Mouse (Mus musculus) limb, embryonic 11.5 days (tissue): ENCODE data around the gene Prep. TPM values are rescaled to one million over a fixed set of nuclear protein-coding genes. Genes with fewer than 3 reads are reported as not detected.

ENCODE experiments used
- ATAC-seq: fragments of 200-750 bp; cut with Nextera tagmentation; 2 replicates; pipeline ENCODE4 v1.8.0; 2017; ENCODE audit warnings: low read depth; ENCODE audit not compliant: insufficient number of reproducible peaks, low FRiP score, low TSS enrichment
- DNase-seq: peaks from one replicate; pipeline ENCODE4 v3.0.0-alpha.2; 2015; ENCODE audit warnings: low spot score
- H3K27ac ChIP-seq: fragments of 300-500 bp; sonication (generic); replicated peaks from 2 replicates; pipeline ENCODE4 v1.5.1; 2014; ENCODE audit warnings: low read depth, mild to moderate bottlenecking, low read length
- H3K27me3 ChIP-seq: fragments of 300-500 bp; sonication (generic); 2 replicates; pipeline ENCODE4 v1.6.1; 2014; ENCODE audit warnings: mild to moderate bottlenecking, low read length, mixed read lengths; ENCODE audit not compliant: control insufficient read depth, insufficient read depth
- H3K36me3 ChIP-seq: fragments of 300-500 bp; sonication (generic); 2 replicates; pipeline ENCODE4 v1.6.1; 2014; ENCODE audit warnings: mild to moderate bottlenecking, low read length, moderate library complexity, mixed read lengths; ENCODE audit not compliant: control insufficient read depth, insufficient read depth
- H3K4me1 ChIP-seq: fragments of 300-500 bp; sonication (generic); 2 replicates; pipeline ENCODE4 v1.6.1; 2014; ENCODE audit warnings: low read length, mixed read lengths; ENCODE audit not compliant: control insufficient read depth, insufficient read depth
- H3K4me2 ChIP-seq: fragments of 300-500 bp; sonication (generic); 2 replicates; pipeline ENCODE4 v1.6.1; 2014; ENCODE audit warnings: low read depth, mild to moderate bottlenecking, moderate library complexity; ENCODE audit not compliant: severe bottlenecking
- H3K4me3 ChIP-seq: fragments of 300-500 bp; sonication (generic); 2 replicates; pipeline ENCODE4 v1.5.1; 2014; ENCODE audit warnings: low read depth, low read length
- H3K9ac ChIP-seq: fragments of 300-500 bp; sonication (generic); 2 replicates; pipeline ENCODE4 v1.6.1; 2014; ENCODE audit warnings: mild to moderate bottlenecking, low read length
- H3K9me3 ChIP-seq: fragments of 300-500 bp; sonication (generic); 2 replicates; pipeline ENCODE4 v1.6.1; 2016; ENCODE audit warnings: low read length; ENCODE audit not compliant: control insufficient read depth
- WGBS: fragments of 180-500 bp; shearing (Covaris S2); extraction: QIAGEN DNeasy Blood & Tissue Kit; methylation state at CpG from one replicate; pipeline ENCODE4 v1.1.7; 2014; 5-methylcytosine and 5-hydroxymethylcytosine counted together
- polyA plus RNA-seq: library from polyadenylated mRNA; unstranded; fragments of >200 nt; fragmentation: Nextera tagmentation; extraction: Ambion mirVana; gene quantifications from 2 replicates; pipeline ENCODE4 v1.2.1, GENCODE M21; 2014

Gene Prep
- polyA plus RNA-seq, 1 experiment from 2014 or later, result 35.8 TPM

GRCm38 (mm10) chr10:45129105-45129504 is 62.1 kb downstream of the Prep start:
- no peak overlapping the region for H3K4me2 ChIP-seq
- 88% methylated on average over 11 of the region's 11 CpGs for WGBS
- ATAC-seq, result no peak
- H3K4me1 ChIP-seq, result no peaks in the 10 kb centered on the region
- DNase-seq, result no peak
- no peak overlapping the region for H3K27ac ChIP-seq
- H3K4me3 ChIP-seq, result no peak overlapping the region
- peaks cover 4% of the 10 kb centered on the region for H3K36me3 ChIP-seq
- H3K9me3 ChIP-seq, result no peaks in the 10 kb centered on the region
- H3K9ac ChIP-seq, result no peak overlapping the region
- H3K27me3 ChIP-seq, result no peaks in the 10 kb centered on the region

GRCm38 (mm10) chr10:45130004-45130403 is 63.0 kb downstream of the Prep start:
- WGBS, result 92% methylated on average over 6 of the region's 6 CpGs
- Histone ChIP-seq H3K9me3 (peaks cover under 1% of the 10 kb centered on the region; the same call in 1 of the 2 replicates), H3K36me3 (peaks cover 4% of the 10 kb centered on the region), H3K9ac (no peak overlapping the region), H3K4me1 (no peaks in the 10 kb centered on the region), H3K27me3 (no peaks in the 10 kb centered on the region), H3K27ac (no peak overlapping the region), H3K4me3 (no peak overlapping the region), H3K4me2 (no peak overlapping the region)
- DNase-seq (no peak), ATAC-seq (no peak)

- Histone ChIP-seq H3K9me3 (peaks cover 4% of the 10 kb centered on the region; the same call in 1 of the 2 replicates), H3K4me2 (no peak overlapping the region), H3K27me3 (no peaks in the 10 kb centered on the region), H3K9ac (no peak overlapping the region), H3K4me3 (no peak overlapping the region), H3K27ac (no peak overlapping the region), H3K36me3 (peaks cover 5% of the 10 kb centered on the region), H3K4me1 (no peaks in the 10 kb centered on the region)
- ATAC-seq, result no peak
- DNase-seq, result peak; percentile 58
- WGBS, result 81% methylated on average over 4 of the region's 4 CpGs
Observed at GRCm38 (mm10) chr10:45132371-45132770, 65.4 kb downstream of the Prep start.

- H3K4me3 ChIP-seq, result no peak overlapping the region
- WGBS, result 95% methylated on average over 7 of the region's 7 CpGs
- H3K36me3 ChIP-seq, result peaks cover 2% of the 10 kb centered on the region; the same call in 1 of the 2 replicates
- H3K27ac ChIP-seq, result no peak overlapping the region
- no peak for ATAC-seq
- H3K9me3 ChIP-seq, result peaks cover 4% of the 10 kb centered on the region; the same call in 1 of the 2 replicates
- no peak overlapping the region for H3K4me2 ChIP-seq
- H3K9ac ChIP-seq, result no peak overlapping the region
- H3K4me1 ChIP-seq, result peaks cover 16% of the 10 kb centered on the region
- DNase-seq, result no peak
- no peaks in the 10 kb centered on the region for H3K27me3 ChIP-seq
Observed at GRCm38 (mm10) chr10:45136806-45137205, 69.8 kb downstream of the Prep start.

GRCm38 (mm10) chr10:45139910-45140309 is 72.9 kb downstream of the Prep start:
- no peaks in the 10 kb centered on the region for H3K27me3 ChIP-seq
- H3K9me3 ChIP-seq, result peaks cover 4% of the 10 kb centered on the region; the same call in 1 of the 2 replicates
- 33% methylated on average over 4 of the region's 4 CpGs for WGBS
- no peak overlapping the region for H3K4me3 ChIP-seq
- DNase-seq (peak; percentile 58), ATAC-seq (peak; percentile 55)
- H3K4me2 ChIP-seq, result no peak overlapping the region
- peaks cover 16% of the 10 kb centered on the region for H3K4me1 ChIP-seq
- H3K9ac ChIP-seq, result no peak overlapping the region
- peaks cover 2% of the 10 kb centered on the region; the same call in 1 of the 2 replicates for H3K36me3 ChIP-seq
- peak overlapping the region; percentile 83 for H3K27ac ChIP-seq

GRCm38 (mm10) chr10:45140474-45141212 is 73.6 kb downstream of the Prep start:
- Histone ChIP-seq H3K9me3 (no peaks in the 10 kb centered on the region), H3K36me3 (no peaks in the 10 kb centered on the region), H3K27ac (peak overlapping the region; percentile 83), H3K27me3 (no peaks in the 10 kb centered on the region), H3K9ac (no peak overlapping the region), H3K4me2 (no peak overlapping the region), H3K4me3 (no peak overlapping the region), H3K4me1 (peaks cover 16% of the 10 kb centered on the region)
- DNase-seq (peak; percentile 36), ATAC-seq (peak; percentile 74)
- 22% methylated on average over 7 of the region's 7 CpGs for WGBS

- WGBS, result 86% methylated on average over 5 of the region's 5 CpGs
- ATAC-seq (no peak), DNase-seq (no peak)
- Histone ChIP-seq H3K36me3 (no peaks in the 10 kb centered on the region), H3K9me3 (no peaks in the 10 kb centered on the region), H3K27me3 (no peaks in the 10 kb centered on the region), H3K4me3 (no peak overlapping the region), H3K4me2 (no peak overlapping the region), H3K4me1 (peaks cover 16% of the 10 kb centered on the region), H3K27ac (no peak overlapping the region), H3K9ac (no peak overlapping the region)
Observed at GRCm38 (mm10) chr10:45142359-45142758, 75.4 kb downstream of the Prep start.

- WGBS, result 96% methylated on average over 6 of the region's 6 CpGs
- Histone ChIP-seq H3K4me1 (peaks cover 9% of the 10 kb centered on the region), H3K36me3 (no peaks in the 10 kb centered on the region; the same call in 1 of the 2 replicates), H3K9me3 (no peaks in the 10 kb centered on the region), H3K27me3 (no peaks in the 10 kb centered on the region), H3K4me3 (no peak overlapping the region), H3K4me2 (no peak overlapping the region), H3K9ac (no peak overlapping the region), H3K27ac (no peak overlapping the region)
- no peak for DNase-seq
- ATAC-seq, result no peak
Observed at GRCm38 (mm10) chr10:45144038-45144817, 77.2 kb downstream of the Prep start.
